Mouse (Mus musculus) brain, embryonic 14.5 days (tissue): ENCODE data around the gene Fam71a. TPM values are rescaled to one million over a fixed set of nuclear protein-coding genes. Genes with fewer than 3 reads are reported as not detected.

ENCODE experiments used
- DNase-seq: peaks from one replicate; pipeline ENCODE4 v3.0.0-alpha.2; 2011; ENCODE audit warnings: low read depth
- CTCF ChIP-seq: fragments of 200-500 bp; IDR thresholded peaks from 2 replicates; pipeline ENCODE4 v1.5.1; 2012; ENCODE audit warnings: inconsistent platforms, mild to moderate bottlenecking, moderate library complexity, borderline replicate concordance; ENCODE audit not compliant: insufficient read depth, insufficient read length; ENCODE audit errors: extremely low read depth
- POLR2A ChIP-seq: fragments of 200-500 bp; IDR thresholded peaks from 2 replicates; pipeline ENCODE4 v1.6.1; 2012; ENCODE audit warnings: mild to moderate bottlenecking, inconsistent platforms, borderline replicate concordance; ENCODE audit not compliant: poor library complexity, insufficient read depth, insufficient read length, severe bottlenecking; ENCODE audit errors: extremely low read depth
- polyA plus RNA-seq: library from polyadenylated mRNA; depleted of rRNA; stranded (reverse); fragments of >200 nt; gene quantifications from 2 replicates; pipeline ENCODE4 v1.2.3, GENCODE M21; 2012; rRNA removed

Gene Fam71a
- polyA plus RNA-seq, result not detected in 2 replicates

GRCm38 (mm10) chr1:191164717-191165116, at the start of gene Fam71a:
Gene Fam71a (minus strand): TSS chr1:191164817.
- TF ChIP-seq CTCF (no peak), POLR2A (no peak)
- no peak for DNase-seq

GRCm38 (mm10) chr1:191211096-191211495, 46.5 kb upstream of the Fam71a start:
- TF ChIP-seq CTCF, result no peak
- TF ChIP-seq POLR2A, result no peak

GRCm38 (mm10) chr1:191205791-191206190, 41.2 kb upstream of the Fam71a start:
- TF ChIP-seq CTCF (no peak), POLR2A (no peak)
- no peak for DNase-seq

More at GRCm38 (mm10) chr1:191211096-191211495, 46.5 kb upstream of the Fam71a start:
- peak; percentile 26 for DNase-seq

GRCm38 (mm10) chr1:191204876-191205275, 40.3 kb upstream of the Fam71a start:
- TF ChIP-seq CTCF (no peak), POLR2A (no peak)
- no peak for DNase-seq

GRCm38 (mm10) chr1:191203496-191203895, 38.9 kb upstream of the Fam71a start:
- TF ChIP-seq CTCF (no peak), POLR2A (no peak)
- no peak for DNase-seq

DNA sequence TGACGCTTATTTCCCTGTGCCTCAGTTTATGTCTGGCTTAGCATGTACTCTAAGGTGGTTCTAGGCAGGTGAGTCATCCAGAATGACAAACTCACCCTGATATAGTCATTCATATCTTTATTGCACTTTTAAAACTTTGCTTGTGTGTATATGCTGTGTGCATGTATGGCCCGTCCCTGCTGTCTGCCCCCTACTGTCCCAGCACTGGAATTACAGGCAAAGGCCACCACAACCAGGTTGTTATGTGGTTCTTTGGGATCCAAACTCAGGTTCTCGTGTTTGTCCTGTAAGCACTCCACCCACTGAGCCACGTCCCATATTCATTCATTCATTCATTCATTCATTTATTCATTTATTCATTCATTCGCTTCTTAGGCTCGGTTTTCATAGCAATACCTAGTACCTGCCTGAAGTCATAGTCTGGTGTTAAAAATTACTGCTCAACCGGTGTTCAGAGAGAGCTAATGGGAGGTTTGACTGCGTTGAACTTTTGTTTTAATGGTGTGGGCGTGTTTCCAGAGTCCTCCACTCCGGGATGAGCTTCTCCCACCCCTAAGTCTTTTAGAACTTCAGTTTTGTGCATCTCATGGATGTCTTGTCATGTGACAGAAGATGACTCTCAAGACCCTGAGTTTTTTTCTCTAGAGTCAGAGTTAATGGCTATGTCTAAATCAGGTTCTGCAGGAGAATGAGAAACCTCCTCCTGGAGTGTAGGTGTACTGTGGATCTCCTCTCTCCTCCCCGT, 37.8 kb upstream of the Fam71a start:
- TF ChIP-seq CTCF (peak; percentile 26; the same call in 1 of the 2 replicates), POLR2A (no peak)
- no peak for DNase-seq

- DNase-seq, result no peak
- TF ChIP-seq CTCF, result no peak
- no peak for TF ChIP-seq POLR2A
These were observed 36.4 kb upstream of the Fam71a start for GRCm38 (mm10) chr1:191200816-191201602.

- no peak for DNase-seq
- TF ChIP-seq POLR2A, result no peak
These were observed 33.3 kb upstream of the Fam71a start for GRCm38 (mm10) chr1:191197916-191198315.

DNA sequence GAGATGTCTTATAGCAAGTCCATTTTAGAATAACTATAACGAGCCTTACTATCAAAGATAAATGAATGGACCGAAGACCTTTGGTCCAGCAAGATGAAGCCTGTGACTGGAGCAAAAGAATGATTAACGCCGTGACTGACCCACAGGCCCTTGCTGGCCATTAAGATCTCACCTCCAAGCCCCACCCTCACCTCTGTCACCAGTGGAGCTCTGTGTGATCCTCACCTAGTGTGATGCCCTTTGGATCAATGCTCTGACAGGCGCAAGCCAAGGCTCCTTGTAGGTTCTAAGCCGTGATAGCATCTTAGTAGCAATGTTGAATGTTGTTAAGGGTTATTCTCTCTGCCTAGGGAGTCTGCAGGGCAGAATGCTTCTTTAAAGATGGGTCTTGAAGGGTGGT, 31.4 kb upstream of the Fam71a start:
- TF ChIP-seq CTCF, result no peak
- no peak for TF ChIP-seq POLR2A
- no peak for DNase-seq

- TF ChIP-seq CTCF (peak; percentile 35; the same call in 1 of the 2 replicates), POLR2A (no peak)
- DNase-seq, result no peak
These were observed 29.2 kb upstream of the Fam71a start for GRCm38 (mm10) chr1:191193657-191194424.

GRCm38 (mm10) chr1:191192751-191193150, 28.1 kb upstream of the Fam71a start:
- DNase-seq, result no peak
- TF ChIP-seq POLR2A (no peak), CTCF (no peak)
